Mouse (Mus musculus): ENCODE measurements around the gene Noct.
A peak's percentile ranks its signal among the peaks of the same experiment; 100 is the strongest.

Noct gene

GRCm38 (mm10) chr3:51268434-51268833 is 44.2 kb downstream of the Noct start:
- peak in 1 of 2 experiments; percentile 65 for DNase-seq (ENCODE audit: inconsistent age in 2 of 2, low spot score in 1 of 2)

DNA sequence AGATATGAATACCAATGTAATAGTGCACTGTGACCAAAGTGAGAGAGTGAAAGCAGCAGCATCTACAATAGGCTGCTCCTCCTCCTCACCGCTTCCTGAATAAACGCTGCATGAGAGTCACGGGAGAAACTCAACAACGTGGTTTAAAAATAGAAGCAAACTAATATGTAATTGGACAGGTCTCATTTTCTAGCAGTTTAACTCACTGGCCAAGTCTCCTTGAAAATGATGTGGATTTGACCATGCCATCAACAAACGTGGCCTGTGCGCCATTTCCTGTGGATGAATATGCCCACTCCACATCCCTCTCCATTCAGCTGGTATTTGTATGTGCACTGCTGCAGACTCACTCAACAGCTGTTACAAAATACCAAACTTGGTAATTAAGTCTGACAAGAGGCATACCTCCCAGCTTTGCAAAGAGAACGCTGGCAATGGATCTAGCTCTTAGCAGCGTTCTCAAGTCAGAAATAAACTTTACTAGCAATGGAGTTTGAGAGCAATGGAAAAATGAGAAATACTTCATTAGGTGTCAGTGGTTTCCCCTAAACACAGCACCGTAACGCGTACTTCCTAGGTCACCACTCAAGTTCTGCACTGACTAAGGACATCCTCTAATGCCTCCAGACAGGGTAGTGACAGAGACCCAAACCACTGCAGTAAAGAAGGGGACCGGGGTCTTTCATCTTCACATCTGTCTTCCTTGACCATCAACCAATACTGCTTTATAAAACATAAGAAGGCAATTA is 46.0 kb downstream of the Noct start:
- no peak for DNase-seq (ENCODE audit: inconsistent age in 2 of 2, low spot score in 1 of 2)

GRCm38 (mm10) chr3:51275956-51276398 is 51.7 kb downstream of the Noct start:
- DNase-seq (ENCODE audit: inconsistent age in 2 of 2, low spot score in 1 of 2) = peak; percentile 99

DNA sequence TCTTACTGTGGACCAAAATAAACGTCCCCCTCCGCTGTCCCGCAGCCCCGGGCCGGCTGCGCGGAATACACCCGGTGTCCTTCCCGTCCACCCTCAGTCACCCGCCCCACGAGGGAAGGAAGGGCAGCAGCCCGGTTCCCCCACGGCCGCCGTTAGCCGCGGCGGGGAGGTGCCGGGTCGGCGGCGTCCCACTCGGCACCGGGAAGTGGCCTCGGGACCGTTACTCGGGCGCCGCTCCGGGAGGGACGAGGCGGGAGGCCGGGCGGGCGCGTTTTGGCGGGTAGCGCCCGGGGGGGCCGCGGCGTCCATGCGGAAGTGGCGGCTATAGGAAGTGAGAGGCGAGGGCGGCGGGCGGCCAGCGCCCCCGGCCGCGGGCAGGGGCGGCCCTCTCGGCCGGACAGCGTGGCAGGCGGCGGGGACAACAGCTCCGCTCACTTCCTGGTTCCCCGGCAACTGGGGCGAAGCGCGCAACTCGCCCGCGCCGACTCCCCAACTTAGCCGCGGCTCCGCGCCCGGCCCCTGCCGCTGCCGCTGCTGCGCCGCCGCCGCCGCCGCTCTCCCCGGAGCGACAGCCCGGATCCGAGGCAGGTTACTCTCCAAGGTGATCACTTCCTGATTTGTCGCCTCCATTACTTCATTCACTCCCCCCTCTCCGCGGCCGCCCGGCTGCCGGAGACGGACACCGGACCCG is 52.3 kb downstream of the Noct start:
- peak; percentile 77 to 94 for DNase-seq (ENCODE audit: inconsistent age in 2 of 2, low spot score in 1 of 2)

DNA sequence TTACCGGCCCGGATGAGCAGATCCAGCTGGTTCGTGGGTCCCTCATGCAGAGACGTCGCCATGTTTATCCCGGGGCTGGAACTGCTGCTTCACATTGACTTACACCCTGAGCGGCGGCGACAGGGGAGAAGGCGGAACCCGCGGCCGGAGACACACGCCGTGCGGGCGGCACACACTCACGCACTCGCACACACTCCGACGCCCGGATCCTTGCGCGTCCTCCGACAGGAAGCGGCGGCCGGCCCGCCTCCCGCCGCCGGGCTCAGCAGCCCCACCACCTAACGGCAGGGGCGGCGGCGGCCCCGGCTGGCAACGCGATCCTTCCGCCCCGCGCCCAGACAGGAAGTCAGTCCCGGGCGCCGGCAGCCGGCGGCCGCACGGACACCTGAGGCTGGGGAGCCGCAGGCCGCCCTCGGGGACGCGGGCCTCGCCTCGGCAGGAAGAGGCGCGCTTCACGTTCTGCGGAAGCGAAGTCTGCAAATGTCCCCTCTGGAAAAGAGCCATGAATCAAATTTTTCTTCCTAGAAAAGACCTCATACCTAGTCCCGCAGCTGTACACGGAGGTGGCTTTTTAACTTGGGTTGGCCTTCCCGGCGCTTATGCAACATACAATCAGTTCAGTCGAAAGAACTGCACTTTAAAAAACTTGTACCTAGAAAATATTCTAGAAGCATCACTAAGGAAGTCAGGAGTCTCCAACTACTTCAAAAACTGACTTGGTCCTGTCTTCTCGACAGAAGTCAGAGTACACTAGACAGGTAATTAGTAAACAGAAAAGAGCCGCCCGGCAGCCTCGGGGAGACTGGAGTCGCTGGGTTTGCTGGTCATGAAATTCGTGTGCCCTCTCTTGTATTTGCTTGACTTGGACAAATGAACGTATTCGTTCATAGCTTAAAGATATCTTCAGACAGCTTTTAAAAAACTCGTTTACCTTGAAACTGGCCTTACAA is 53.2 kb downstream of the Noct start:
- peak; percentile 90 to 95 for DNase-seq (ENCODE audit: inconsistent age in 2 of 2, low spot score in 1 of 2)

DNA sequence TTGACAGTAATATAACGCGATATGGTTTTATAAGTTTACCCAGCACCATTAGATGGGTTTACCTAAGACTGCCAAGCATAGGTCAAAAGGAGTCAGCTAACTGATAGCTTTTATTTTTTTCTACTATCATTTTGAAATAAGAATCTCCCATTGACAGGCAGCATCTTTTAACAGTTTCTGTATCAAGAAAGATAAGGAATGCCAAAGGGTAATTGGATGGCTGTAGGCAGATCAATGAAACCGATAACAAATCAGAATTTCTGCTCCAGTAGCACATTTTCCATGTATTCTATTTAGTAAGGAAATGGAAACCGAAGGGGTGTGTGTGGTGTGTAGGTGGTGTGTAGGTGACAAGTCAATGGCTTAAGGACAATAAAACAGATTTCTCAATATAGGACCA is 54.2 kb downstream of the Noct start:
- no peak for DNase-seq (ENCODE audit: inconsistent age in 2 of 2, low spot score in 1 of 2)

DNA sequence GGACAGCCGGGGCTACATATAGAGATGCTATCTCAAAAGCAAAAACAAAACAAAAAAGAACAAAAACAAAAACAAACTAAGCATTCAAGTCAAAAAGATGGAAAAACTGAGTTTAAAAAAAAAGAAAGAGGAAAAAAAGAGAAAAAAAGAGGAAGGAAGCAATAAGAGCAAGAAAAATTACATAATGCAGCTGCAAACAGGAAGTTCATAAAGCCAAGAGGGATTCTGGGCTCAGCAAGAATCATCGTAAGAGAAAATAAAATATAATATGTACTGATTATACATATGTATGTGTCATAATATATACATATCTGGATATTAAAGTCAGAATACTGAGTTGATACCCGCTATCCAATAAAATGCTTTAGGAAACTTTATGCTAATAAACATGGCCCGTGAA is 57.5 kb downstream of the Noct start:
- no peak for DNase-seq (ENCODE audit: inconsistent age in 2 of 2, low spot score in 1 of 2)

GRCm38 (mm10) chr3:51284375-51284774 is 60.1 kb downstream of the Noct start:
- no peak for DNase-seq (ENCODE audit: inconsistent age in 2 of 2, low spot score in 1 of 2)

DNA sequence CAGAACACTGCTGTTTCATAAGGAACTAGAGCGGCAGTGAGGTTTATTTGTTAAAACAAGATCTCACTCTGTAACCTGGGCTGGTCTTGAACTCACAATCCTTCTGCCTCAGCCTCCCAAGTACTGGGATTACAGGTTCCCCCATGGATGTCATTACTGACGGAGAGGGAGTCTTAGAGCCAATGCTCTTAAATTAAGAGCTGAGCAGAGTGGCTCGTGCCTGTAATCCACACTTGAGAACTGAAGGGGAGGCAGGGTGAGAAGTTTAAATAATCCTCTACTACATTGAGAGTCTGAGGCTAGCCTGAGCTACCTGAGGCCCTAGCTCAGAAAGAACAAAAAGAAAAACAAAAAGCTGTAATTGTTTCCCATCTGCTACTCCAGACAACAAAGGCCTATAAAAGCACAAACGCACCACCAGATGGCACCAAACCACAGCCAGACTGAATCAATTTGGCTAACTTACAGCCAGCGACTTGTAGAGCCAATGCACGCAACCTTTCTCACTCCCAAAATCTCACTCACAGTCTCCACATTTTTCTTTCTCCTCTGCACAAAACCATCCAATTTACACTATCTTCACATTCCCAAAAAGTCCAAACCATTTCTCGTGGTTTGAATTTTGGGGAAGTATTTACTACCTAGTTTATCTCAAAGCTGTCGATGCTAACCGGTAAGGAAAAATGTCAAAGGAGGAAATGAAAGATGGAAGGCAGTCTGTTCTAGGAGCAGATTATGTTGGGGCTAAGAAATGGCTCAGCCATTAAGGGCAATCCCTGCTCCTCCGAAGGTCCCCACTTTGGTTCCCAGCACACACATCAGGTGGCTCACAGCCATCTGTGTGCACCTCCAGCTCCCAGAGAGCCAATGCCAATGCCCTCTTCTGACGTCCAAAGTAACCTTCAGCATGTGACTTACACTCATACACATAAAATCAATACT is 64.9 kb downstream of the Noct start:
- peak; percentile 79 to 96 for DNase-seq (ENCODE audit: inconsistent age in 2 of 2, low spot score in 1 of 2)

GRCm38 (mm10) chr3:51294251-51294650 is 70.0 kb downstream of the Noct start:
- DNase-seq (ENCODE audit: inconsistent age in 2 of 2, low spot score in 1 of 2) = no peak

DNA sequence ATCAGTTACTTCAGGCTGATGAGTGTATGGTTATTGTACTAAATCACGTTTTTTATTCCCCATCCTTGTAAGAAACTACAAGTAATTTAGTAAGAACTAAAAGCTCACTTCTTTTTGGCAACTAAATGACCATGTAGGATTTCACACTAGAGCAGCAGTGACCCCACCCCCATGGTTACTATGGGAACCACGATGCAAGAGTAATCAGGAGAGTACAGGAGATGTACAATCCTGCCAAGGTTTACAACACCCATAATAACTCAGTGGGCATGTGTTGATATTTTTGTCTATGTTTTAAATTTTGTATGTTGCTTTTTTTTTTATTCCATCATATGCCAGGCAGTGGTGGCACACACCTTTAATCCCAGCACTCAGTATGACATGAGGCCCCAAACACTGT is 71.0 kb downstream of the Noct start:
- no peak for DNase-seq (ENCODE audit: inconsistent age in 2 of 2, low spot score in 1 of 2)

DNA sequence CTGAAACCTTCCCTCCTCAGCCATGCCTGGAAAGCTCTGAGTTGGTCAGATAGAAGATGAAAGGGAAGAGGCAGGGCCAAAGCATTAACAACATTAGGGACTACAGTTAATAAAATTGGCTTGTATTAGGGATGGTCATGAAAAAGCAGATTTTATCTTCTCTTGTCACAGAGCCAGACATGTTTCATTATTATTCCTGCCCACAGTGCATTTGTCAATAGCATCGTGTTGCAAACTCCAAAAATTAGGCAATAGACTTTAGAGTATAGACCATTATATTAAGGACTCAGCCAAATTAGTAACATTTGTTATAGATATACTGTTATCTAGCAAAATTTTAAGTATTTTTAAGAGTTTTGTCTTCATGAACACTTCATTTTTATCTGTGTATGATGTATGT is 72.5 kb downstream of the Noct start:
- no peak for DNase-seq (ENCODE audit: inconsistent age in 2 of 2, low spot score in 1 of 2)

Data from adrenal gland, adult (tissue).